Mouse (Mus musculus): ENCODE measurements around the gene Pik3c2b. TPM values are rescaled to one million over a fixed set of nuclear protein-coding genes. Genes with fewer than 3 reads are reported as not detected.

Pik3c2b gene
- total RNA-seq, 1 experiment, result 3.1 TPM

GRCm38 (mm10) chr1:133130638-133131560, 85.4 kb downstream of the Pik3c2b start, which contains the start of gene Ppp1r15b:
Ppp1r15b (plus strand) TSS chr1:133131143.
- Histone ChIP-seq H3K4me3 (ENCODE audit: insufficient read depth in 1 of 2, low read depth in 1 of 2, low read length in 2 of 2, poor library complexity in 1 of 2, severe bottlenecking in 1 of 2) (peak within 1 kb of the TSS; percentile 89 to 96), H3K27ac (ENCODE audit: insufficient read depth, low read depth, low read length, poor library complexity, severe bottlenecking) (peak within 1 kb of the TSS; percentile 89), H3K36me3 (ENCODE audit: control insufficient read depth, insufficient read depth, low read length, poor library complexity, severe bottlenecking) (peaks cover 29% of the 10 kb centered on the region), H3K9me3 (ENCODE audit: control insufficient read depth, insufficient read depth, low read depth, low read length) (no peaks in the 10 kb centered on the region), H3K9ac (ENCODE audit: insufficient read depth, low read depth, low read length, poor library complexity, severe bottlenecking) (peak within 1 kb of the TSS; percentile 97), H3K4me1 (ENCODE audit: control insufficient read depth in 2 of 2, insufficient read depth in 2 of 2, low read length in 2 of 2, poor library complexity in 1 of 2) (peaks cover 7 to 28% of the 10 kb centered on the region in 2 experiments)
- DNase-seq (ENCODE audit: low read depth, low spot score), result peak; percentile 97
- in situ Hi-C loops (cut with MboI; ENCODE audit: low sequenced_read_pairs in 2 of 2, unreplicated experiment in 2 of 2), result loop anchor here (25.0 kb wide), 1 partner anchor 94 kb away; the partner anchor contains the start of genes Mdm4 (in 2 of the 2) and Pik3c2b (in 2 of the 2)
- TF ChIP-seq ZC3H11A (IDR thresholded peaks at IDR 0.05; ENCODE audit: borderline replicate concordance, low read depth, low read length), result no peak
- peak; percentile 73; the same call in 1 of the 2 replicates for TF ChIP-seq HCFC1 (IDR thresholded peaks at IDR 0.05; ENCODE audit: borderline replicate concordance, insufficient read depth, low read length)

GRCm38 (mm10) chr1:133131561-133131905, 86.1 kb downstream of the Pik3c2b start:
- in situ Hi-C loops (cut with MboI; ENCODE audit: low sequenced_read_pairs in 2 of 2, unreplicated experiment in 2 of 2), result loop anchor here (25.0 kb wide), 1 partner anchor 94 kb away; the partner anchor contains the start of genes Mdm4 (in 2 of the 2) and Pik3c2b (in 2 of the 2)
- Histone ChIP-seq H3K27ac (ENCODE audit: insufficient read depth, low read depth, low read length, poor library complexity, severe bottlenecking) (peak overlapping the region; percentile 85), H3K36me3 (ENCODE audit: control insufficient read depth, insufficient read depth, low read length, poor library complexity, severe bottlenecking) (peaks cover 29% of the 10 kb centered on the region), H3K4me3 (ENCODE audit: insufficient read depth in 1 of 2, low read depth in 1 of 2, low read length in 2 of 2, poor library complexity in 1 of 2, severe bottlenecking in 1 of 2) (peak overlapping the region; percentile 89 to 96), H3K9me3 (ENCODE audit: control insufficient read depth, insufficient read depth, low read depth, low read length) (no peaks in the 10 kb centered on the region), H3K9ac (ENCODE audit: insufficient read depth, low read depth, low read length, poor library complexity, severe bottlenecking) (peak overlapping the region; percentile 97), H3K4me1 (ENCODE audit: control insufficient read depth in 2 of 2, insufficient read depth in 2 of 2, low read length in 2 of 2, poor library complexity in 1 of 2) (peaks cover 4 to 22% of the 10 kb centered on the region in 2 experiments)
- DNase-seq (ENCODE audit: low read depth, low spot score), result no peak
- TF ChIP-seq ZNF384 (IDR thresholded peaks at IDR 0.05; ENCODE audit: low read depth, low read length) (no peak), ZC3H11A (IDR thresholded peaks at IDR 0.05; ENCODE audit: borderline replicate concordance, low read depth, low read length) (no peak), CHD2 (IDR thresholded peaks at IDR 0.05; ENCODE audit: low read depth, low read length) (no peak), MAFK (IDR thresholded peaks at IDR 0.05; ENCODE audit: insufficient read depth, low read depth, low read length) (no peak), HCFC1 (IDR thresholded peaks at IDR 0.05; ENCODE audit: borderline replicate concordance, insufficient read depth, low read length) (no peak)

- Histone ChIP-seq H3K4me3 (ENCODE audit: insufficient read depth in 1 of 2, low read depth in 1 of 2, low read length in 2 of 2, poor library complexity in 1 of 2, severe bottlenecking in 1 of 2) (peak overlapping the region; percentile 89 to 96), H3K4me1 (ENCODE audit: control insufficient read depth in 2 of 2, insufficient read depth in 2 of 2, low read length in 2 of 2, poor library complexity in 1 of 2) (peaks cover 3 to 18% of the 10 kb centered on the region in 2 experiments), H3K27ac (ENCODE audit: insufficient read depth, low read depth, low read length, poor library complexity, severe bottlenecking) (peak overlapping the region; percentile 85), H3K9me3 (ENCODE audit: control insufficient read depth, insufficient read depth, low read depth, low read length) (no peaks in the 10 kb centered on the region), H3K9ac (ENCODE audit: insufficient read depth, low read depth, low read length, poor library complexity, severe bottlenecking) (peak overlapping the region; percentile 97), H3K36me3 (ENCODE audit: control insufficient read depth, insufficient read depth, low read length, poor library complexity, severe bottlenecking) (peaks cover 33% of the 10 kb centered on the region)
- TF ChIP-seq MAFK (IDR thresholded peaks at IDR 0.05; ENCODE audit: insufficient read depth, low read depth, low read length), result no peak
- no peak for TF ChIP-seq CHD2 (IDR thresholded peaks at IDR 0.05; ENCODE audit: low read depth, low read length)
- TF ChIP-seq ZC3H11A (IDR thresholded peaks at IDR 0.05; ENCODE audit: borderline replicate concordance, low read depth, low read length), result no peak
- no peak for TF ChIP-seq ZNF384 (IDR thresholded peaks at IDR 0.05; ENCODE audit: low read depth, low read length)
- no peak for TF ChIP-seq HCFC1 (IDR thresholded peaks at IDR 0.05; ENCODE audit: borderline replicate concordance, insufficient read depth, low read length)
- DNase-seq (ENCODE audit: low read depth, low spot score), result no peak
- in situ Hi-C loops (cut with MboI; ENCODE audit: low sequenced_read_pairs in 2 of 2, unreplicated experiment in 2 of 2), result loop anchor here (25.0 kb wide), 1 partner anchor 95 kb away; the partner anchor contains the start of genes Mdm4 (in 2 of the 2) and Pik3c2b (in 2 of the 2)
Measured at GRCm38 (mm10) chr1:133131936-133132335, 86.5 kb downstream of the Pik3c2b start.

GRCm38 (mm10) chr1:133132388-133133326, 87.2 kb downstream of the Pik3c2b start:
- in situ Hi-C loops (cut with MboI; ENCODE audit: low sequenced_read_pairs in 2 of 2, unreplicated experiment in 2 of 2), result loop anchor here (25.0 kb wide), 1 partner anchor 95 kb away; the partner anchor contains the start of genes Mdm4 (in 2 of the 2) and Pik3c2b (in 2 of the 2)
- TF ChIP-seq HCFC1 (IDR thresholded peaks at IDR 0.05; ENCODE audit: borderline replicate concordance, insufficient read depth, low read length), result no peak
- no peak for TF ChIP-seq MAFK (IDR thresholded peaks at IDR 0.05; ENCODE audit: insufficient read depth, low read depth, low read length)
- Histone ChIP-seq H3K9ac (ENCODE audit: insufficient read depth, low read depth, low read length, poor library complexity, severe bottlenecking) (peak overlapping the region; percentile 97), H3K36me3 (ENCODE audit: control insufficient read depth, insufficient read depth, low read length, poor library complexity, severe bottlenecking) (peaks cover 40% of the 10 kb centered on the region), H3K4me1 (ENCODE audit: control insufficient read depth in 2 of 2, insufficient read depth in 2 of 2, low read length in 2 of 2, poor library complexity in 1 of 2) (peaks cover 0 to 12% of the 10 kb centered on the region in 2 experiments; a peak in 3 of 4 replicates), H3K4me3 (ENCODE audit: insufficient read depth in 1 of 2, low read depth in 1 of 2, low read length in 2 of 2, poor library complexity in 1 of 2, severe bottlenecking in 1 of 2) (peak overlapping the region; percentile 89 to 96), H3K9me3 (ENCODE audit: control insufficient read depth, insufficient read depth, low read depth, low read length) (no peaks in the 10 kb centered on the region), H3K27ac (ENCODE audit: insufficient read depth, low read depth, low read length, poor library complexity, severe bottlenecking) (no peak overlapping the region)
- DNase-seq (ENCODE audit: low read depth, low spot score), result no peak
